Mouse (Mus musculus): Measurements from ENCODE around the gene Zbtb22.
"Not testable (repeated sequence)": the region's sequence is repeated elsewhere in the genome, so short reads cannot be mapped to it uniquely, and the experiment has no call there.

Gene Zbtb22

GRCm38 (mm10) chr17:33941381-33941780, 25.7 kb downstream of the Zbtb22 start:
- DNase-seq (ENCODE audit: low spot score in 2 of 2): no peak

GRCm38 (mm10) chr17:33943454-33943853, 27.8 kb downstream of the Zbtb22 start:
- no peak for DNase-seq (ENCODE audit: low spot score in 2 of 2)

GRCm38 (mm10) chr17:33947430-33948089, 31.9 kb downstream of the Zbtb22 start:
- DNase-seq (ENCODE audit: low spot score in 2 of 2): no peak

GRCm38 (mm10) chr17:33948090-33948904, 32.6 kb downstream of the Zbtb22 start:
- DNase-seq (ENCODE audit: low spot score in 2 of 2): no peak

- DNase-seq (ENCODE audit: low spot score in 2 of 2): no peak
These were observed 33.3 kb downstream of the Zbtb22 start for GRCm38 (mm10) chr17:33948905-33949537.

GRCm38 (mm10) chr17:33950131-33950625, 34.5 kb downstream of the Zbtb22 start:
- no peak for DNase-seq (ENCODE audit: low spot score in 2 of 2)

GRCm38 (mm10) chr17:33951021-33951946, 35.6 kb downstream of the Zbtb22 start, which contains the start of gene B3galt4:
B3galt4 (minus strand) TSS chr17:33951488.
- peak; percentile 47 to 59 for DNase-seq (ENCODE audit: low spot score in 2 of 2)

GRCm38 (mm10) chr17:33952015-33952414, 36.3 kb downstream of the Zbtb22 start:
- not testable (repeated sequence) for DNase-seq (ENCODE audit: low spot score in 2 of 2)

- DNase-seq (ENCODE audit: low spot score in 2 of 2): no peak
These were observed 37.2 kb downstream of the Zbtb22 start for GRCm38 (mm10) chr17:33952879-33953278.

GRCm38 (mm10) chr17:33953310-33953709, 37.6 kb downstream of the Zbtb22 start:
- DNase-seq (ENCODE audit: low spot score in 2 of 2): no peak

- no peak for DNase-seq (ENCODE audit: low spot score in 2 of 2)
These were observed 38.4 kb downstream of the Zbtb22 start for GRCm38 (mm10) chr17:33953961-33954565.

- no peak for DNase-seq (ENCODE audit: low spot score in 2 of 2)
These were observed 39.2 kb downstream of the Zbtb22 start for GRCm38 (mm10) chr17:33954646-33955554.

- DNase-seq (ENCODE audit: low spot score in 2 of 2): peak; percentile 89 to 95
These were observed 40.0 kb downstream of the Zbtb22 start, which contains the start of the genes Vps52 and Rps18 for GRCm38 (mm10) chr17:33955555-33956214. Vps52 (plus strand) TSS chr17:33955812. Rps18 (minus strand) TSS chr17:33956001.

GRCm38 (mm10) chr17:33956336-33956735, 40.6 kb downstream of the Zbtb22 start:
- no peak for DNase-seq (ENCODE audit: low spot score in 2 of 2)

GRCm38 (mm10) chr17:33957493-33957892, 41.8 kb downstream of the Zbtb22 start:
- no peak for DNase-seq (ENCODE audit: low spot score in 2 of 2)

GRCm38 (mm10) chr17:33958451-33958850, 42.7 kb downstream of the Zbtb22 start:
- no peak for DNase-seq (ENCODE audit: low spot score in 2 of 2)

GRCm38 (mm10) chr17:33959135-33959534, 43.4 kb downstream of the Zbtb22 start:
- no peak for DNase-seq (ENCODE audit: low spot score in 2 of 2)

GRCm38 (mm10) chr17:33959948-33960347, 44.2 kb downstream of the Zbtb22 start:
- DNase-seq (ENCODE audit: low spot score in 2 of 2): no peak

- DNase-seq (ENCODE audit: low spot score in 2 of 2): no peak
These were observed 47.2 kb downstream of the Zbtb22 start for GRCm38 (mm10) chr17:33962876-33963275.
